Comparison of ENCODE assay signal across 8 mouse cellular contexts in genomic region chr7:27552931-27553513, GRCm38 (mm10). TPM values are rescaled to one million over a fixed set of nuclear protein-coding genes. Genes with fewer than 3 reads are reported as not detected.
DNase-seq lines count a peak whose midpoint lies in the region; ATAC-seq and TF ChIP-seq lines count a peak whose summit lies in the region.

Gene Pld3 (minus strand): TSS chr7:27553218.
Gene 2310022A10Rik (plus strand): TSS chr7:27553233.

- peak; percentile 75; the same call in 1 of the 2 replicates for TF ChIP-seq EP300 in heart, adult 2 months (IDR thresholded peaks at IDR 0.05; ENCODE audit: insufficient read depth, low read depth, low read length)

- peaks cover 11% of the 10 kb centered on the region; the same call in 1 of the 2 replicates for H3K36me3 ChIP-seq in embryonic facial prominence, embryonic 14.5 days (ENCODE audit: control insufficient read depth, insufficient read depth, low read length)
- H3K36me3 ChIP-seq in heart, adult 2 months (ENCODE audit: control insufficient read depth, insufficient read depth, low read length), result no peaks in the 10 kb centered on the region
- peaks cover 13% of the 10 kb centered on the region for H3K36me3 ChIP-seq in limb, embryonic 13.5 days
- no peaks in the 10 kb centered on the region; the same call in 1 of the 2 replicates for H3K36me3 ChIP-seq in midbrain, embryonic 16.5 days (ENCODE audit: control insufficient read depth, insufficient read depth, low read length)

- H3K79me2 ChIP-seq in heart, adult 2 months (replicated peaks; ENCODE audit: control insufficient read depth, insufficient read depth, low read length), result no peaks in the 10 kb centered on the region

- no peak for TF ChIP-seq CTCF in heart, adult 2 months (IDR thresholded peaks at IDR 0.05)

- H3K9me3 ChIP-seq in embryonic facial prominence, embryonic 14.5 days (ENCODE audit: control insufficient read depth, low read length), result no peaks in the 10 kb centered on the region
- H3K9me3 ChIP-seq in limb, embryonic 13.5 days, result no peaks in the 10 kb centered on the region
- H3K9me3 ChIP-seq in midbrain, embryonic 16.5 days (replicated peaks; ENCODE audit: control insufficient read depth, low read length, poor library complexity, severe bottlenecking), result no peaks in the 10 kb centered on the region

- 0% methylated on average over 21 of the region's 41 CpGs for WGBS in embryonic facial prominence, embryonic 14.5 days
- WGBS in heart, adult 2 months, result under 1% methylated on average over 40 of the region's 41 CpGs
- WGBS in limb, embryonic 13.5 days, result under 1% methylated on average over 40 of the region's 41 CpGs
- WGBS in midbrain, embryonic 16.5 days, result 0% methylated on average over 41 of the region's 41 CpGs

- DNase-seq in 3T3-L1 (ENCODE audit: low read depth, low spot score), result peak; percentile 95
- peak; percentile 79 to 94 for DNase-seq in adrenal gland, postnatal 4 days (ENCODE audit: low spot score in 2 of 2)
- peak; percentile 99 for DNase-seq in embryonic facial prominence, embryonic 14.5 days (ENCODE audit: low spot score)
- peak; percentile 93 to 96 for DNase-seq in heart, adult 2 months
- DNase-seq in kidney, adult 8-10 months, result peak; percentile 97 to 99
- DNase-seq in spleen, postnatal 10 days (ENCODE audit: low spot score in 2 of 2), result peak; percentile 87 to 94

- H3K27me3 ChIP-seq in embryonic facial prominence, embryonic 14.5 days (replicated peaks; ENCODE audit: control insufficient read depth, insufficient read depth, low read length), result no peaks in the 10 kb centered on the region
- no peaks in the 10 kb centered on the region for H3K27me3 ChIP-seq in heart, adult 2 months (ENCODE audit: control insufficient read depth, insufficient read depth, low read length)
- no peaks in the 10 kb centered on the region for H3K27me3 ChIP-seq in limb, embryonic 13.5 days
- no peaks in the 10 kb centered on the region for H3K27me3 ChIP-seq in midbrain, embryonic 16.5 days (ENCODE audit: control insufficient read depth, insufficient read depth, low read depth, low read length)

- peak within 1 kb of the TSS; percentile 87 for H3K4me2 ChIP-seq in embryonic facial prominence, embryonic 14.5 days (ENCODE audit: low read depth, low read length)
- H3K4me2 ChIP-seq in limb, embryonic 13.5 days (replicated peaks), result peak within 1 kb of the TSS; percentile 81
- H3K4me2 ChIP-seq in midbrain, embryonic 16.5 days (ENCODE audit: low read length), result peak within 1 kb of the TSS; percentile 91

- TF ChIP-seq POLR2A in heart, adult 2 months (IDR thresholded peaks at IDR 0.05; ENCODE audit: insufficient read depth, low read depth, low read length), result peak; percentile 62; the same call in 1 of the 2 replicates

- H3K27ac ChIP-seq in embryonic facial prominence, embryonic 14.5 days (replicated peaks; ENCODE audit: low read depth, low read length), result no peak within 1 kb of the TSS
- peak within 1 kb of the TSS; percentile 75 for H3K27ac ChIP-seq in heart, adult 2 months
- no peak within 1 kb of the TSS; the same call in 1 of the 2 replicates for H3K27ac ChIP-seq in limb, embryonic 13.5 days
- peak within 1 kb of the TSS; percentile 47 for H3K27ac ChIP-seq in midbrain, embryonic 16.5 days (ENCODE audit: low read length)

- ATAC-seq in embryonic facial prominence, embryonic 14.5 days (ENCODE audit: low read depth), result peak; percentile 100
- ATAC-seq in limb, embryonic 13.5 days (ENCODE audit: low FRiP score, low read depth), result peak; percentile 99
- peak; percentile 99 for ATAC-seq in midbrain, embryonic 16.5 days

- peak within 1 kb of the TSS; percentile 86 for H3K4me3 ChIP-seq in embryonic facial prominence, embryonic 14.5 days (ENCODE audit: low read depth, low read length)
- H3K4me3 ChIP-seq in heart, adult 2 months, result peak within 1 kb of the TSS; percentile 94
- H3K4me3 ChIP-seq in limb, embryonic 13.5 days, result peak within 1 kb of the TSS; percentile 83
- H3K4me3 ChIP-seq in midbrain, embryonic 16.5 days (ENCODE audit: low read depth, low read length), result peak within 1 kb of the TSS; percentile 82

- peak within 1 kb of the TSS; percentile 85 for H3K9ac ChIP-seq in embryonic facial prominence, embryonic 14.5 days (ENCODE audit: low read depth, low read length)
- H3K9ac ChIP-seq in heart, adult 2 months (ENCODE audit: low read depth, low read length), result peak within 1 kb of the TSS; percentile 64
- H3K9ac ChIP-seq in limb, embryonic 13.5 days, result peak within 1 kb of the TSS; percentile 80
- peak within 1 kb of the TSS; percentile 89 for H3K9ac ChIP-seq in midbrain, embryonic 16.5 days (ENCODE audit: low read depth, low read length)

- H3K4me1 ChIP-seq in embryonic facial prominence, embryonic 14.5 days (ENCODE audit: control insufficient read depth, insufficient read depth, low read length), result peaks cover 7% of the 10 kb centered on the region
- H3K4me1 ChIP-seq in heart, adult 2 months (ENCODE audit: control insufficient read depth, insufficient read depth, low read length), result no peaks in the 10 kb centered on the region
- H3K4me1 ChIP-seq in limb, embryonic 13.5 days, result peaks cover 17% of the 10 kb centered on the region
- H3K4me1 ChIP-seq in midbrain, embryonic 16.5 days (ENCODE audit: control insufficient read depth, insufficient read depth, low read length), result peaks cover 22% of the 10 kb centered on the region

- intact Hi-C loops in heart, adult 2 months (cut with DNase I), result no loop called here

RNA-seq across cellular contexts. Expression of gene Pld3, which starts in this region (rescaled TPM):
- total RNA-seq in adrenal gland, postnatal 4 days (2021), result 100 to 1,000 TPM; 132 to 133 TPM
- 111 TPM in 2 replicates for polyA plus RNA-seq in embryonic facial prominence, embryonic 14.5 days (2014; fragmentation: Nextera tagmentation; extraction: Ambion mirVana)
- total RNA-seq in heart, adult 2 months (2021), result 10 to 100 TPM; 22.9 to 30.6 TPM
- 54.8 and 68.1 TPM in 2 replicates for polyA plus RNA-seq in heart, adult 2 months (2012; rRNA removed)
- polyA plus RNA-seq in limb, embryonic 13.5 days (2015; fragmentation: Nextera tagmentation; extraction: Ambion mirVana), result 94.8 and 95.0 TPM in 2 replicates
- 171 and 225 TPM in 2 replicates for polyA plus RNA-seq in midbrain, embryonic 16.5 days (2015; fragmentation: Nextera tagmentation; extraction: Ambion mirVana)

RNA-seq across cellular contexts. Expression of gene 2310022A10Rik, which starts in this region (rescaled TPM):
- total RNA-seq in adrenal gland, postnatal 4 days (2021), result 10 to 100 TPM; 21.6 to 28.0 TPM
- 28.7 and 32.7 TPM in 2 replicates for polyA plus RNA-seq in embryonic facial prominence, embryonic 14.5 days (2014; fragmentation: Nextera tagmentation; extraction: Ambion mirVana)
- total RNA-seq in heart, adult 2 months (2021), result 10 to 100 TPM; 72.0 to 72.1 TPM
- polyA plus RNA-seq in heart, adult 2 months (2012; rRNA removed), result 79.5 and 87.4 TPM in 2 replicates
- polyA plus RNA-seq in limb, embryonic 13.5 days (2015; fragmentation: Nextera tagmentation; extraction: Ambion mirVana), result 34.6 and 37.0 TPM in 2 replicates
- 35.6 and 37.5 TPM in 2 replicates for polyA plus RNA-seq in midbrain, embryonic 16.5 days (2015; fragmentation: Nextera tagmentation; extraction: Ambion mirVana)

Comparison
In these comparisons a context has a peak if more than half of its experiments do, and no peak if none do; other contexts are left out.
1. RNA of gene Pld3 (total RNA-seq): 132 to 133 TPM in adrenal gland, postnatal 4 days; 22.9 to 30.6 TPM in heart, adult 2 months; every median in the first group is over 4 times any median in the second.
2. H3K27ac ChIP-seq: peak in heart, adult 2 months (single experiment) and midbrain, embryonic 16.5 days (single experiment); none in embryonic facial prominence, embryonic 14.5 days (single experiment) and limb, embryonic 13.5 days (single experiment).
3. Peak in every context shown above with its lines, with median percentiles within 50 percentile points of each other: DNase-seq, ATAC-seq, H3K4me2 ChIP-seq, H3K4me3 ChIP-seq and H3K9ac ChIP-seq.